Mouse (Mus musculus) lung, embryonic 16.5 days (tissue): ENCODE results near the gene Prkce. TPM values are rescaled to one million over a fixed set of nuclear protein-coding genes. Genes with fewer than 3 reads are reported as not detected.

Experiments used
- ATAC-seq: fragments of 200-750 bp; cut with Nextera tagmentation; 2 replicates; pipeline ENCODE4 v1.8.0; 2017; ENCODE audit warnings: low read depth, mild to moderate bottlenecking, moderate library complexity
- H3K27ac ChIP-seq: fragments of 300-500 bp; sonication (generic); 2 replicates; pipeline ENCODE4 v1.5.1; 2014; ENCODE audit warnings: mild to moderate bottlenecking, control low read depth, low read length
- H3K27me3 ChIP-seq: fragments of 300-500 bp; sonication (generic); 2 replicates; pipeline ENCODE4 v1.6.1; 2014; ENCODE audit warnings: low read depth, low read length, mixed read lengths; ENCODE audit not compliant: control insufficient read depth, insufficient read depth
- H3K36me3 ChIP-seq: fragments of 300-500 bp; sonication (generic); 2 replicates; pipeline ENCODE4 v1.6.1; 2014; ENCODE audit warnings: low read length; ENCODE audit not compliant: control insufficient read depth, insufficient read depth
- H3K4me1 ChIP-seq: fragments of 300-500 bp; sonication (generic); replicated peaks from 2 replicates; pipeline ENCODE4 v1.6.1; 2014; ENCODE audit warnings: low read length, mixed read lengths; ENCODE audit not compliant: control insufficient read depth, insufficient read depth
- H3K4me2 ChIP-seq: fragments of 300-500 bp; sonication (generic); 2 replicates; pipeline ENCODE4 v1.6.1; 2014; ENCODE audit warnings: low read depth, low read length, control low read depth
- H3K4me3 ChIP-seq: fragments of 300-500 bp; sonication (generic); 2 replicates; pipeline ENCODE4 v1.5.1; 2014; ENCODE audit warnings: mild to moderate bottlenecking, low read length, control low read depth
- H3K9ac ChIP-seq: fragments of 300-500 bp; sonication (generic); 2 replicates; pipeline ENCODE4 v1.6.1; 2014; ENCODE audit warnings: low read length, control low read depth
- H3K9me3 ChIP-seq: fragments of 300-500 bp; sonication (generic); 2 replicates; pipeline ENCODE4 v1.6.1; 2016; ENCODE audit warnings: low read length; ENCODE audit not compliant: control insufficient read depth
- WGBS: fragments of 180-500 bp; shearing (Covaris S2); extraction: QIAGEN DNeasy Blood & Tissue Kit; methylation state at CpG from one replicate; pipeline ENCODE4 v1.1.7; 2014; 5-methylcytosine and 5-hydroxymethylcytosine counted together
- polyA plus RNA-seq: library from polyadenylated mRNA; unstranded; fragments of >200 nt; fragmentation: Nextera tagmentation; extraction: Ambion mirVana; gene quantifications from 2 replicates; pipeline ENCODE4 v1.2.1, GENCODE M21; 2015

The Prkce gene
- polyA plus RNA-seq, 1 experiment from 2014 or later = 4.9 TPM

- H3K36me3 ChIP-seq = no peaks in the 10 kb centered on the region
- no peak overlapping the region for H3K9ac ChIP-seq
- no peaks in the 10 kb centered on the region for H3K9me3 ChIP-seq
- no peak for ATAC-seq
- peaks cover 30% of the 10 kb centered on the region for H3K4me1 ChIP-seq
- no peak overlapping the region for H3K4me3 ChIP-seq
- H3K27me3 ChIP-seq = no peaks in the 10 kb centered on the region
- WGBS = 54% methylated on average over 3 of the region's 3 CpGs
- H3K4me2 ChIP-seq = no peak overlapping the region
- H3K27ac ChIP-seq = no peak overlapping the region
Observed at GRCm38 (mm10) chr17:86299576-86299975, 132.0 kb downstream of the Prkce start.

GRCm38 (mm10) chr17:86300774-86301595 is 133.4 kb downstream of the Prkce start:
- Histone ChIP-seq H3K4me3 (peak overlapping the region; percentile 7), H3K27ac (peak overlapping the region; percentile 85), H3K9ac (peak overlapping the region; percentile 36), H3K4me2 (peak overlapping the region; percentile 43), H3K4me1 (peaks cover 37% of the 10 kb centered on the region), H3K36me3 (no peaks in the 10 kb centered on the region), H3K27me3 (no peaks in the 10 kb centered on the region), H3K9me3 (no peaks in the 10 kb centered on the region)
- WGBS = 44% methylated on average over 22 of the region's 22 CpGs
- ATAC-seq = peak; percentile 64

- Histone ChIP-seq H3K4me3 (no peak overlapping the region), H3K4me1 (peaks cover 37% of the 10 kb centered on the region), H3K9me3 (no peaks in the 10 kb centered on the region), H3K27ac (peak overlapping the region; percentile 85), H3K4me2 (no peak overlapping the region; the same call in 1 of the 2 replicates), H3K36me3 (no peaks in the 10 kb centered on the region), H3K9ac (no peak overlapping the region), H3K27me3 (no peaks in the 10 kb centered on the region)
- peak; percentile 8; the same call in 1 of the 2 replicates for ATAC-seq
- 77% methylated on average over 11 of the region's 11 CpGs for WGBS
Observed at GRCm38 (mm10) chr17:86302266-86302665, 134.7 kb downstream of the Prkce start.

- peaks cover 37% of the 10 kb centered on the region for H3K4me1 ChIP-seq
- H3K27me3 ChIP-seq = no peaks in the 10 kb centered on the region
- no peaks in the 10 kb centered on the region for H3K36me3 ChIP-seq
- H3K9ac ChIP-seq = no peak overlapping the region
- peak; percentile 61 for ATAC-seq
- no peaks in the 10 kb centered on the region for H3K9me3 ChIP-seq
- no peak overlapping the region for H3K4me2 ChIP-seq
- H3K4me3 ChIP-seq = no peak overlapping the region
- peak overlapping the region; percentile 85 for H3K27ac ChIP-seq
- WGBS = 67% methylated on average over 14 of the region's 14 CpGs
Observed at GRCm38 (mm10) chr17:86302861-86303331, 135.3 kb downstream of the Prkce start.

GRCm38 (mm10) chr17:86303401-86304243 is 136.0 kb downstream of the Prkce start:
- no peak overlapping the region for H3K4me2 ChIP-seq
- H3K9me3 ChIP-seq = no peaks in the 10 kb centered on the region
- H3K4me1 ChIP-seq = peaks cover 37% of the 10 kb centered on the region
- peak overlapping the region; percentile 71 for H3K27ac ChIP-seq
- no peak overlapping the region for H3K9ac ChIP-seq
- no peak overlapping the region for H3K4me3 ChIP-seq
- WGBS = 46% methylated on average over 19 of the region's 19 CpGs
- no peaks in the 10 kb centered on the region for H3K36me3 ChIP-seq
- H3K27me3 ChIP-seq = no peaks in the 10 kb centered on the region
- ATAC-seq = no peak

- Histone ChIP-seq H3K4me2 (no peak overlapping the region; the same call in 1 of the 2 replicates), H3K36me3 (no peaks in the 10 kb centered on the region), H3K4me3 (no peak overlapping the region), H3K9me3 (no peaks in the 10 kb centered on the region), H3K9ac (no peak overlapping the region), H3K27me3 (no peaks in the 10 kb centered on the region), H3K4me1 (peaks cover 37% of the 10 kb centered on the region), H3K27ac (no peak overlapping the region)
- ATAC-seq = no peak
- 57% methylated on average over 17 of the region's 17 CpGs for WGBS
Observed at GRCm38 (mm10) chr17:86304923-86305630, 137.5 kb downstream of the Prkce start.

- H3K9ac ChIP-seq = no peak overlapping the region
- no peak overlapping the region for H3K4me2 ChIP-seq
- no peaks in the 10 kb centered on the region for H3K9me3 ChIP-seq
- WGBS = 79% methylated on average over 7 of the region's 7 CpGs
- no peak overlapping the region for H3K4me3 ChIP-seq
- H3K4me1 ChIP-seq = peaks cover 33% of the 10 kb centered on the region
- H3K27ac ChIP-seq = no peak overlapping the region
- ATAC-seq = no peak
- H3K36me3 ChIP-seq = no peaks in the 10 kb centered on the region
- H3K27me3 ChIP-seq = no peaks in the 10 kb centered on the region
Observed at GRCm38 (mm10) chr17:86306161-86306560, 138.6 kb downstream of the Prkce start.

GRCm38 (mm10) chr17:86313413-86314139 is 146.0 kb downstream of the Prkce start:
- 25% methylated on average over 8 of the region's 8 CpGs for WGBS
- Histone ChIP-seq H3K4me3 (no peak overlapping the region), H3K9ac (no peak overlapping the region), H3K4me1 (peaks cover 13% of the 10 kb centered on the region), H3K4me2 (0 out of 2 replicates have a peak overlapping the region, but pooled peaks have one; percentile 2), H3K27me3 (no peaks in the 10 kb centered on the region), H3K9me3 (no peaks in the 10 kb centered on the region), H3K36me3 (no peaks in the 10 kb centered on the region), H3K27ac (peak overlapping the region; percentile 93)
- ATAC-seq = peak; percentile 96
